Mouse (Mus musculus) MEL-GATA-1-ER (cell line): ENCODE data around the gene Hsfy2.

Experiments used
- DNase-seq: peaks from one replicate; pipeline ENCODE4 v3.0.0-alpha.2; 2012; ENCODE audit warnings: low read depth; ENCODE audit errors: extremely low read depth

Gene Hsfy2

DNA sequence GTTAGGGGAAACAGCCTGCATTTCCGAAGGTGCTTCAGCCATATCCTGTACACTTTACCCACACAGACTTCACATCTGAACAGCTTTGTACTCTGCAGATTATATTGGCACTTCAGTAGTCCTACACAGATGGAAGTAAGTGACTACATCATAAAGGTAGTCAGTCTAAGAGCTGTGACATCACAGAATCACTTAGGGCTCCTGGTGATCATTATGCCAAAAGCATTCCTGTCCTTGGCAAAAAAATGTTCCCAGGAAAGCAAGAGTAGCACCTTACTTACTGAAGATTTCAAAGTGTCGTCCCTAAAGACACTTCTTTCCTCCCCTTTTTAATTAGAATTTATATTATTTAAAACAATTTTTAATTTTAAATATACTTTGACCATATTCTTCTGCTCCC lies at the start of gene Hsfy2:
TSS of gene Hsfy2 (minus strand) at position 101 of the 400 bp plus-strand sequence.
- no peak for DNase-seq

DNA sequence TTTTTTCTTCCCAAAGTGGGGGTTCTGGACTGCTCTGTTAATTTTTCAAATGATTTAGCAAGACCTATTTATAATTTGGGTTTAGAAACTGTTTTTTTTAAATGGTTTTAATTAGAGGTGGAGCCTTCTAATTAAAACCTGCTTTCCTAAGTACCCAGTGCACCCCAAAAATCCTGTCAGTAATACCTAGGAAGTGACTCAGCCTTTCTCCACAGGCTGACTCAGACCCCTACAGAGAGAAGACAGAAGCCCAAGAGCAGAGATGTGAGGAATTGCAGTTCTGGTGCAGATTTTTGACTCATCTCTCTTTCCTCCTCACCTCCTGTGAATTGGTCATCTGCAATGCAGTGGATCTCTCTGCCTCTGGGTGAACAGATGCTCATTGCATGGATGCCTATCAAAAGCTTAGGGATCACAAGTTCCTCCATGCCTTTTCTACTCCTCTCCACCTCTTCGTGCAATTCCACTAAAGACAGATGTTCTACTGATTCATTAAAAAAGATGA lies 47.9 kb upstream of the Hsfy2 start:
- no peak for DNase-seq

DNA sequence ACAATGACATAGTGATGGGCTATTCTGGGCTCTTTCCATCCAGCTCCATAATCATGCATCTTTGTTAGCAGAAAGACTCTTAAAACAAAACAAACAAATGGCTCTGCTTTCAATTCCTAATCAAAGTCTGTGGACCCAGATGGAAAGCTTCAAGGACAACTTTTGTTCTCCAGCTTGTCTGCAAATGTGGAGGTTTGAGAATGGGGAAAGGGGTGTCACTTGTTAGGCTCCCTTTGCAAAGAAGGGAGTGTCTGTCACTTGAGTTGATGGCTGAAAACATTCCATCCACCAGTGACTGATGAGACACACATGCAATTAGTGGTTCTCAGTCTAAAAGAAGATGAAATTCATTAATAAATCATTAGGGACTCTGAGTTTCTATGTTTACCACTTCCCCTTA lies 47.3 kb upstream of the Hsfy2 start:
- DNase-seq = no peak

DNA sequence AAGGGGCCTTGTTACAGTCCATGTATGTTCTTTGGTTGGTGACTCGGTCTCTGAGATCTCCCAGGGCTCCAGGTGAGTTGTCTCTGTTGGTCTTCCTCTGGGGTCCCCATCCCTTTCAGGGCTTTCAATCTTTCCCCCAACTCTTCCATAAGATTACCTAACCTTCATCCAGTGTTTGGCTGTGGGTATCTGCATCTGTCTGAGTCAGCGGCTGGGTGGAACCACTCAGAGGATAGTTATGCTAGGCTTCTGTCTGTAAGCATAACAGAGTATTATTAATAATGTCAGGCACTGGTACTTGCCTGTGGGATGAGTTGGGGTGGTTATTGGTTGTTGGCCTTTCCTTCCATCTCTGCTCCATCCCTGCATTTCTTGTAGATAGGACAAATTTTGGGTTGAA lies 44.0 kb upstream of the Hsfy2 start:
- DNase-seq = no peak

DNA sequence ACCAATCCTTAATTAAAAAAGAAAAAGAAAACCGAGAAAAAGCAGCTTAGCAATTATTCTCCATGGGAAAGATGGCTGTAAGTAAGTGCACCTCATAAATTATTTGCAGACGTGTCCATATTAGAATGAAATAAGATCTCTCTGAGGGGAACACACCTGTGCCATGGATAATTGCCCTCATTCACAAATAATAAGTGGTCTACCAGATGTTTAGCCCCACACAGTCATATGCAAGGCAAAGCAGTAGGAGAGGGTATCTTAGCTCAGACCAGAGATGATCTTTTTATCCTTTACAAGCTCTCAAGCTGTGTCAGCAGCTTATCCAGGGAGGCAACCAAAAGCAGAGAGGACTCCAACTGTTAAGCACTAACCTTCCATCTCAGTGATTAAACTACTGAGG lies 38.0 kb upstream of the Hsfy2 start:
- DNase-seq = no peak

DNA sequence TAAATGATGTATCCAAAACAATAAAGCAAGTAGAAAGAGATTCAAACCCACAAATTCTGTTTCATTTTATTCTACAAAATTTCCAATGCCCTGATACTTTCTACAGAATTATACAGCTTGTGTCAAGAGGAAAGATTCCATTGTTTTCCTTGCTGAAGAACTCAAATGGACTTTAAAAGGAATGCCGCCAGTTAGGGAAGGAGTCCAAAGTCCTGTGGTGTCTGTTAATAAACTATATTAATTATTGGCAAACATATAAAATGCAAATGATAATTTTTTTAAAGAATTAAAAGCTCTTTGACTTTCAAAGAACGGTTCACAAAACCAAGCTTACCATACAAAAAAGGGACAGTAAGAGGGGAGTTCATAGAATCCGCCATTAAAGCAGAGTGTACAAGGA lies 37.4 kb upstream of the Hsfy2 start:
- DNase-seq = no peak

DNA sequence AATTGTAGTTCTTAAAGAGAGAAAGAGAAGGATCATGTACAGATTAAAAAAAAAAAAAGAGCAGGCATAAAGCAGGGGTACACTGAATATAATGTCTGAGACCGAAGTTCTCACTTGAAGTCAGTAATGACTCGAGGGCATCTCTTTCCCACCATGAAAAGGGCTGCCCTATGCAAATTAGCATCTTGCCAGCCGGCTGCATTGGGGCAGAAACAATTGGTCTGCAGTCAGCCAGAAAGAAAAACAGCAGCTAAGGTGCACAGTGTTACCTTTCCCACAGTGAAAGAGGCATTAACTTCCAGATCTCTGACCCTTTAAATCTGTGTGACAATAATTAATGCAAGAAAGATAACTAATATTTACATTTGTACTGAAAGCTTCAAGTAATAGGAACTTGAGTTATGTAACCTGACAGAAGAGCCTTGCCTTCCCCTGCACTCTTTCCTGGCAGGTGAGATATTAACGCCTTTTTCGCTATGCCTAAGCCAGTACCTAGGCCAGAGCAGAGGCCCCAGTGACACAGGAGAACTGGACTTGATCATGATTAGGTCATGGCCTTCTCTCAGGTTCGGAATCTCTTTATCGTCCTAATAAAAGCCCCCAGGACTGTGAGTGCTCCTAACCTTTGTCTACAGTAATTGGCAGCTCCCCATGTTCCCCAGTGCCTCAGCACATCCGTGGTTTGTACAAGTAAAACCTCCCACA lies 34.2 kb upstream of the Hsfy2 start:
- no peak for DNase-seq

DNA sequence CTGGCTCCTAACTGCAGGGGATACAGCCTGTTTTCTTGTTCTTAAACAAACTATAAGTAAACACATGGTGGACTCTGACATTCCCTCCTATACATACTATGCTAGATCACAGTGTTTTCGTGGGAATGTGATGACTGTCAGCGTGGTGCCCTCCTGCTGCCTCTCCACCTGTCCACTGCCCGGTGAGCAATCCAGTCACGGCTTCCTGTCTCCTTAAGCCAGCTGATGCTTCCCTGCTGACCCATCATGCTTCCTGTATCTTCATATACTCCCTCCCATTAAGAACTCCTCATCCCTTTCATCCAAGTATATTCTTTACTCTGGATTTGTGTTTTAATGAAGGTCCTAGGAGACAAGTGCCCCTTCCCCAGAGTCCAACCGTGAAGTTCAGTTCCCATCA lies 33.3 kb upstream of the Hsfy2 start:
- DNase-seq = no peak

DNA sequence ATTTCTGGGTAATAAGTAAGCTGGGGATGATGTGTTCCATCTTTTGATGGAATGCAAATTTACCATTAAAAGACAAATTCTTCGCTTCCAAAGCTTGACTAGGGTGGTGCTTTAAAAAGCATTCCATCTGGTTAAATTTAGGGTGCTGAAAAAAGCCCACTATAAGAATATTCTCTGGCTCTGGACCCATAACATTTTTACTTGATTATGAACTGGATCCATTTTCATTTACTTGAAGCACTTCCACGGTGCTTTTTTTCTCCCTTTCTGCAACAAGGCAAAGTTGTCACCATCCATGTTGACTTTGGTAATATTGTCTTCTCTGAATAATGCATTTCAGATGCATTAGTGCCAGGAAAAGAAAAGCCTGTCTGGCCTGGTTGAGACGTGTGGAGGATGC lies 27.4 kb upstream of the Hsfy2 start:
- DNase-seq = no peak

DNA sequence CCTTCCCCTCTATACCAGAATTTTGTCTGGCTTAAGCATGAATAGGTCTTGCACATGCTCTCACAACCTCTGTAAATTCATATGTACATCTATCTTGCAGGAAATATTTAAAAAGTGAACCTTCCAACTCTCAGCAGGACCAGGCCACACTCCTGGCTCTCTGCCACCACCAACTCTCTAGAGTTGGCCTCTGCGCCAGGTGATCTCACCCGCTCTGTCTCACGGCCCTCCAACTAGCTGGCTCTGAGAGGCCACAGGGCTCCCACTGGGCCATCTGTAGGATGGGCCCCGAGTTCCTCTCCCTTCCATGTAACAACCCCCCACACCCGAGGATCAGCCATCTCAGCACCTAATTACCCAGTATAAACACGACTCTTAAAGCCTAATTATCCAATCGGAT lies 10.4 kb downstream of the Hsfy2 start:
- no peak for DNase-seq

DNA sequence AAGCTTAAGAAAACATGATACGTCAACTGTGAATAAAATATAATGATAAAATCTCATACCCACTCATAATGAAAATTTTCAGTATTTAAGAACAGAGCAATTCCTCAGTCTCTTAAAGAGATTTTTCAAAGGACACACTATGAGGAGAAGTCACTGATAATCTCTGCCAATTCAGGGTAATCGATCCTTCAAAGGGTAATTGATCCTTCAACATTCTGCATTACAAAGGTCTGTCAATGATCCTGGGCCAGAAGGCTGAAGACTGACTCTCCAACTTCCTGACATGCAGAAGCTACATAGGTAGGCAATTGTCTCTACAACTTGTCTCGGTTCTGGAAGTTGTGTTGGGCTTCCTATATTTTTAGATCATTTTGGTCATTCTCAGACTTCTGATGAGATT lies 12.9 kb downstream of the Hsfy2 start:
- DNase-seq = no peak

DNA sequence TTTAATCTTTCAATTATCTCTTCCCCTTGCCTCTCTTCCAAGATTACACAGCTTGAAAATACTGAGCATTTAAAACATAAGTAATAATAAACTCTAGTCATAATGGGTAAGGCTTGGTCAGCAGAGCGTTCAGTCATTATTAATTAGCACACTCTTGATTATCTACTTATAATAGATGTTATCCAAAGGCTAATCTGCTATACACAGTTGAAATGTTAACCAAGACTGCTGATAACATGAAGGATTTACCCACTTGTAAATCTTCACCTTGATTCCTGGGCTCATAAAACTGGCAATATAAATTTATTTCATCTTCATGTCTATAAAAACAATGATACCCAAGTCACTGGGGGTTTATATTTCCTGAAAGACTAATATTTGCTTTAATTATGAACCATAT lies 24.9 kb downstream of the Hsfy2 start:
- no peak for DNase-seq
